Mouse (Mus musculus): ENCODE results near the gene Kiss1r. TPM values are rescaled to one million over a fixed set of nuclear protein-coding genes. Genes with fewer than 3 reads are reported as not detected.
A peak's percentile ranks its signal among the peaks of the same experiment; 100 is the strongest.

The Kiss1r gene
- polyA plus RNA-seq, 2 experiments, result 0.26 to 2.5 TPM

DNA sequence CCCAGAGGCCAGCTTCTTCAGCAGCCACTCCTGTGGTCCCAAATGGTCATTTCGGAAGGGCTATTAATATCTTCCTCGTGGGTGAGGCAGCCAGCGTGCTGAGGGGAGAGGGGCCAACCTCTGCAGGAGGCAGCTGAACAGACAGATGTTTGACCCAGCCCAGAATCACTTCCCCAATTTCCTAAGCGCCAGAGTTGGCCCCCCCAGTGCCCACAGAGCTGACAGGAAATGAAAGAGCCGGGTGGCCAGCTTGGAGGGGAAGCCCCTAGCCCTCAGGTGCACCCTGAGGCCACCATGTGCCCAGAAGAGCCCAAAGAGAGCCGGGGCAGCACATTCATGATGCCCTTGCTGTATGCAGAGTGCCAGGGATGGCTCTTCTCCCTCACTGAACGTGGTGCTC, 24.0 kb downstream of the Kiss1r start:
- H3K36me3 ChIP-seq (ENCODE audit: control insufficient read depth, insufficient read depth, low read length), result peaks cover 29% of the 10 kb centered on the region
- H3K9ac ChIP-seq (ENCODE audit: low read depth, low read length, severe bottlenecking), result no peak overlapping the region
- ATAC-seq (ENCODE audit: low FRiP score, low read depth) (no peak), DNase-seq (ENCODE audit: low spot score) (no peak)
- H3K27me3 ChIP-seq (ENCODE audit: control insufficient read depth, insufficient read depth, low read length), result no peaks in the 10 kb centered on the region
- H3K9me3 ChIP-seq (ENCODE audit: control insufficient read depth, low read length), result no peaks in the 10 kb centered on the region
- no peak overlapping the region for H3K4me3 ChIP-seq (replicated peaks; ENCODE audit: low read length)
- peaks cover 29% of the 10 kb centered on the region for H3K4me1 ChIP-seq (ENCODE audit: control insufficient read depth, insufficient read depth, low read length)
- 59% methylated on average over 7 of the region's 7 CpGs for WGBS
- TF ChIP-seq POLR2A (IDR thresholded peaks at IDR 0.05; ENCODE audit: borderline replicate concordance, extremely low read depth, insufficient read depth, insufficient read length), result no peak
- no peak overlapping the region for H3K4me2 ChIP-seq (replicated peaks; ENCODE audit: low read depth, low read length, severe bottlenecking)
- H3K27ac ChIP-seq (replicated peaks; ENCODE audit: low read depth, low read length), result no peak overlapping the region

DNA sequence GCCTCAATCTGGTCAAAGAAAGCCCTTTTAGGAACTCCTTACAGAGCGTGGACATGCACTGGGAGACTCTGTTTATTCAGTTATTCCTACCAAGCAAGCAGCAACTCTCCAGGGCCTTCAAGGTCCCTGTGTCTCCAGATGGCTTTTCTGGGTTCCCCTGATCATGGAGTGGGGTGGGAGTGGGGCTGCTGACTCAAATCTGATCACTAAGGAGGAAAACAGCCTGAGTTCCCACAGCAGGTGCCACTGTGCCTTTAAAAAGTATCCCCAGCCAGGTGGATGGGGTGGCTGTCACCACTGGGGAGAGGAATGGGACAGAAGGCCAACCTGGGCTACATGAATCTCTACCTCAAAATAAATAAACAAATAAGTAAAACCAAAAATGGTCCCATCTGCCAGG, 26.2 kb downstream of the Kiss1r start:
- Histone ChIP-seq H3K4me1 (ENCODE audit: control insufficient read depth, insufficient read depth, low read length) (peaks cover 19% of the 10 kb centered on the region), H3K36me3 (ENCODE audit: control insufficient read depth, insufficient read depth, low read length) (peaks cover 31% of the 10 kb centered on the region), H3K27ac (replicated peaks; ENCODE audit: low read depth, low read length) (no peak overlapping the region), H3K9me3 (ENCODE audit: control insufficient read depth, low read length) (no peaks in the 10 kb centered on the region), H3K4me3 (replicated peaks; ENCODE audit: low read length) (no peak overlapping the region), H3K9ac (ENCODE audit: low read depth, low read length, severe bottlenecking) (no peak overlapping the region), H3K27me3 (ENCODE audit: control insufficient read depth, insufficient read depth, low read length) (no peaks in the 10 kb centered on the region), H3K4me2 (replicated peaks; ENCODE audit: low read depth, low read length, severe bottlenecking) (no peak overlapping the region)
- no peak for TF ChIP-seq POLR2A (IDR thresholded peaks at IDR 0.05; ENCODE audit: borderline replicate concordance, extremely low read depth, insufficient read depth, insufficient read length)
- ATAC-seq (ENCODE audit: low FRiP score, low read depth) (no peak), DNase-seq (ENCODE audit: low spot score) (no peak)
- WGBS, result 100% methylated on average over 1 of the region's 1 CpGs

DNA sequence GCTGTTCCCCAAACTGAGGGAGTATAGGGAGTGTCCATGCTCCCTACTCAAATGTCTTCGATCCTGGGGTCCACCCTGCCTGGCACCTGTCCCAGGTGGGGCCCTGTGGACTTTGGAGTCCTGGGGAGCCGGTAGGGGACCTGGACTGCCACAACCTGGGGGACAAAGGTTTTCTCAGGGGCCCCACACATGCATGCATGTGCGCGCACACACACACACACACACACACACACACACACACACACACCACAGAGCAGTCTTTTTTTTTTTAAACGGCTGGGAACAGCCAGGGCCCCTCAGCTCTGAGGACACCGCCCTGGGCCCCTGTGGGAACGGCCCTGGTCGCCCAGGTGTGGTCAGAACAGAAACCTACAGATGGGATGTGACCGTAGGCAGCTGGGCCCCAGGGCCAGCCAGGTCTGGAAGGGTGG, 26.7 kb downstream of the Kiss1r start:
- Histone ChIP-seq H3K27ac (replicated peaks; ENCODE audit: low read depth, low read length) (peak overlapping the region; percentile 26; the same call in 1 of the 2 replicates), H3K9ac (ENCODE audit: low read depth, low read length, severe bottlenecking) (no peak overlapping the region; the same call in 1 of the 2 replicates), H3K4me1 (ENCODE audit: control insufficient read depth, insufficient read depth, low read length) (peaks cover 19% of the 10 kb centered on the region), H3K27me3 (ENCODE audit: control insufficient read depth, insufficient read depth, low read length) (no peaks in the 10 kb centered on the region), H3K4me2 (replicated peaks; ENCODE audit: low read depth, low read length, severe bottlenecking) (no peak overlapping the region), H3K36me3 (ENCODE audit: control insufficient read depth, insufficient read depth, low read length) (peaks cover 31% of the 10 kb centered on the region), H3K9me3 (ENCODE audit: control insufficient read depth, low read length) (no peaks in the 10 kb centered on the region), H3K4me3 (replicated peaks; ENCODE audit: low read length) (no peak overlapping the region)
- ATAC-seq (ENCODE audit: low FRiP score, low read depth), result no peak
- DNase-seq (ENCODE audit: low spot score), result no peak
- 46% methylated on average over 9 of the region's 9 CpGs for WGBS
- TF ChIP-seq POLR2A (IDR thresholded peaks at IDR 0.05; ENCODE audit: borderline replicate concordance, extremely low read depth, insufficient read depth, insufficient read length), result no peak

DNA sequence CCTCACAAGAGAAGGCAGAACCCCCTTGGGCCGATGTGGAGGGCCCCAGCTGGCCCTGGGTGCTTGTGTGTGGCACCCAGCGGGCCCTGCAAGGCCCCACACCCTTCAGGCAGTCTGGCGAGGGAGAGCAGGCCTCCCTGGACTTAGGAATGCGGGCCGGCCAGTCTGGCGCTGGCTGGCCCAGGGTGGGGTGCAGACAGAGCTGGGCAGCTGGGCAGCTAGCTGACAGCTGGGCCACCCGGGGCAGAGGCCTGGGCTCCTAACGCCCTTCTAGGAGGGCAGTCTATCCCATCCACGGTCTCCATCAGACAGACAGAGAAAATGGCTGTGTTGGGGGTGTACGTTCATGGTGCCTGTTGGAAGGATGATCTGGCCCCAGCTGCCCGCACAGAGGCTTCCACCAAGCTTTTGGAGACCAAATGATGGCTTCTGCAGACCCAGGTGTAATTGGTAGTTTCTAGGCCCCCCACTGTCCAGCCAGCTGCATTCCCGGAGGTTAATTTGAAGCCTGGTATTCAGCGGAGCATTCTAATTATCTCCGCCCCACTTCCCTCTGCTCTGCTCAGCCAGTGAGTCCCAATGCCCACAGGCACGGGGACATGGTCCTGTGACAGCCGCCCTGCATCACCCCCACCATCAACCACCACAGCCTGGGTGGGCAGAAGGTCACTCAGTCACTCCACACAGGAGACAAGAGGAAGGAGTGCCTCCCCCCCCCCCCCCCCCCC, 28.9 kb downstream of the Kiss1r start:
- 22% methylated on average over 16 of the region's 16 CpGs for WGBS
- DNase-seq (ENCODE audit: low spot score) (no peak), ATAC-seq (ENCODE audit: low FRiP score, low read depth) (peak; percentile 62)
- Histone ChIP-seq H3K4me2 (replicated peaks; ENCODE audit: low read depth, low read length, severe bottlenecking) (no peak overlapping the region), H3K4me1 (ENCODE audit: control insufficient read depth, insufficient read depth, low read length) (peaks cover 19% of the 10 kb centered on the region), H3K27ac (replicated peaks; ENCODE audit: low read depth, low read length) (no peak overlapping the region), H3K9ac (ENCODE audit: low read depth, low read length, severe bottlenecking) (no peak overlapping the region), H3K36me3 (ENCODE audit: control insufficient read depth, insufficient read depth, low read length) (peaks cover 48% of the 10 kb centered on the region), H3K4me3 (replicated peaks; ENCODE audit: low read length) (no peak overlapping the region), H3K27me3 (ENCODE audit: control insufficient read depth, insufficient read depth, low read length) (no peaks in the 10 kb centered on the region), H3K9me3 (ENCODE audit: control insufficient read depth, low read length) (no peaks in the 10 kb centered on the region)
- no peak for TF ChIP-seq POLR2A (IDR thresholded peaks at IDR 0.05; ENCODE audit: borderline replicate concordance, extremely low read depth, insufficient read depth, insufficient read length)

GRCm38 (mm10) chr10:79946752-79947322, 30.1 kb downstream of the Kiss1r start:
- Histone ChIP-seq H3K4me3 (replicated peaks; ENCODE audit: low read length) (no peak overlapping the region), H3K27me3 (ENCODE audit: control insufficient read depth, insufficient read depth, low read length) (no peaks in the 10 kb centered on the region), H3K27ac (replicated peaks; ENCODE audit: low read depth, low read length) (no peak overlapping the region), H3K36me3 (ENCODE audit: control insufficient read depth, insufficient read depth, low read length) (peaks cover 56% of the 10 kb centered on the region), H3K4me2 (replicated peaks; ENCODE audit: low read depth, low read length, severe bottlenecking) (no peak overlapping the region), H3K4me1 (ENCODE audit: control insufficient read depth, insufficient read depth, low read length) (peaks cover 19% of the 10 kb centered on the region), H3K9me3 (ENCODE audit: control insufficient read depth, low read length) (no peaks in the 10 kb centered on the region), H3K9ac (ENCODE audit: low read depth, low read length, severe bottlenecking) (no peak overlapping the region)
- DNase-seq (ENCODE audit: low spot score) (no peak), ATAC-seq (ENCODE audit: low FRiP score, low read depth) (no peak)
- WGBS, result 30% methylated on average over 5 of the region's 7 CpGs
- TF ChIP-seq POLR2A (IDR thresholded peaks at IDR 0.05; ENCODE audit: borderline replicate concordance, extremely low read depth, insufficient read depth, insufficient read length), result no peak

All from limb, embryonic 14.5 days (tissue).